Mouse (Mus musculus) liver, embryonic 16.5 days (tissue): ENCODE data around the gene Serpina6. TPM values are rescaled to one million over a fixed set of nuclear protein-coding genes. Genes with fewer than 3 reads are reported as not detected.
"Not testable (repeated sequence)": the region's sequence is repeated elsewhere in the genome, so short reads cannot be mapped to it uniquely, and the experiment has no call there.

Experiments used
- ATAC-seq: fragments of 200-750 bp; cut with Nextera tagmentation; 2 replicates; pipeline ENCODE4 v1.8.0; 2017; ENCODE audit warnings: low read depth, mild to moderate bottlenecking, moderate number of reproducible peaks, moderate library complexity
- H3K27ac ChIP-seq: fragments of 300-500 bp; sonication (generic); 2 replicates; pipeline ENCODE4 v1.5.1; 2014; ENCODE audit warnings: mild to moderate bottlenecking, low read length
- H3K27me3 ChIP-seq: fragments of 300-500 bp; sonication (generic); 2 replicates; pipeline ENCODE4 v1.6.1; 2014; ENCODE audit warnings: low read depth, low read length, mixed read lengths; ENCODE audit not compliant: control insufficient read depth, insufficient read depth
- H3K36me3 ChIP-seq: fragments of 300-500 bp; sonication (generic); 2 replicates; pipeline ENCODE4 v1.6.1; 2014; ENCODE audit warnings: mild to moderate bottlenecking; ENCODE audit not compliant: control insufficient read depth, insufficient read depth
- H3K4me1 ChIP-seq: fragments of 300-500 bp; sonication (generic); 2 replicates; pipeline ENCODE4 v1.6.1; 2014; ENCODE audit warnings: low read depth, low read length, mixed read lengths; ENCODE audit not compliant: control insufficient read depth
- H3K4me2 ChIP-seq: fragments of 300-500 bp; sonication (generic); 2 replicates; pipeline ENCODE4 v1.6.1; 2014; ENCODE audit warnings: low read depth, low read length, mixed read lengths
- H3K4me3 ChIP-seq: fragments of 300-500 bp; sonication (generic); 2 replicates; pipeline ENCODE4 v1.5.1; 2014; ENCODE audit warnings: low read depth, mild to moderate bottlenecking, low read length
- H3K9ac ChIP-seq: fragments of 300-500 bp; sonication (generic); 2 replicates; pipeline ENCODE4 v1.6.1; 2014; ENCODE audit warnings: low read depth, low read length
- H3K9me3 ChIP-seq: fragments of 300-500 bp; sonication (generic); replicated peaks from 2 replicates; pipeline ENCODE4 v1.6.1; 2016; ENCODE audit warnings: low read length; ENCODE audit not compliant: control insufficient read depth
- WGBS: fragments of 180-500 bp; shearing (Covaris S2); extraction: QIAGEN DNeasy Blood & Tissue Kit; methylation state at CpG from one replicate; pipeline ENCODE4 v1.1.7; 2014; ENCODE audit not compliant: insufficient replicate concordance; 5-methylcytosine and 5-hydroxymethylcytosine counted together
- polyA plus RNA-seq: library from polyadenylated mRNA; unstranded; fragments of >200 nt; fragmentation: Nextera tagmentation; extraction: Ambion mirVana; gene quantifications from 2 replicates; pipeline ENCODE4 v1.2.1, GENCODE M21; 2015

Gene Serpina6
- polyA plus RNA-seq, 1 experiment from 2014 or later, result 1,299 TPM

GRCm38 (mm10) chr12:103670344-103670743 is 13.3 kb upstream of the Serpina6 start:
- H3K9ac ChIP-seq, result no peak overlapping the region
- ATAC-seq, result no peak
- WGBS, result 54% methylated on average over 5 of the region's 5 CpGs

GRCm38 (mm10) chr12:103665286-103665685 is 8.3 kb upstream of the Serpina6 start:
- ATAC-seq, result no peak
- no peaks in the 10 kb centered on the region; the same call in 1 of the 2 replicates for H3K4me1 ChIP-seq
- no peak overlapping the region for H3K9ac ChIP-seq
- WGBS, result 59% methylated on average over 3 of the region's 3 CpGs
- H3K36me3 ChIP-seq, result no peaks in the 10 kb centered on the region
- no peaks in the 10 kb centered on the region for H3K9me3 ChIP-seq
- no peak overlapping the region for H3K27ac ChIP-seq
- H3K4me3 ChIP-seq, result no peak overlapping the region
- no peak overlapping the region for H3K4me2 ChIP-seq
- H3K27me3 ChIP-seq, result no peaks in the 10 kb centered on the region

More at GRCm38 (mm10) chr12:103670344-103670743, 13.3 kb upstream of the Serpina6 start:
- Histone ChIP-seq H3K27ac (no peak overlapping the region), H3K4me1 (no peaks in the 10 kb centered on the region; the same call in none of the 2 replicates), H3K4me3 (no peak overlapping the region), H3K27me3 (no peaks in the 10 kb centered on the region), H3K9me3 (no peaks in the 10 kb centered on the region), H3K4me2 (no peak overlapping the region), H3K36me3 (no peaks in the 10 kb centered on the region)

GRCm38 (mm10) chr12:103662053-103662452 is 5.0 kb upstream of the Serpina6 start:
- peak; percentile 71 for ATAC-seq
- H3K4me2 ChIP-seq, result not testable (repeated sequence)

GRCm38 (mm10) chr12:103660076-103660475 is 3.1 kb upstream of the Serpina6 start:
- Histone ChIP-seq H3K4me2 (no peak overlapping the region), H3K36me3 (no peaks in the 10 kb centered on the region), H3K4me3 (no peak overlapping the region), H3K4me1 (no peaks in the 10 kb centered on the region; the same call in none of the 2 replicates), H3K9ac (no peak overlapping the region), H3K27me3 (no peaks in the 10 kb centered on the region), H3K27ac (no peak overlapping the region), H3K9me3 (no peaks in the 10 kb centered on the region)
- WGBS, result 54% methylated on average over 5 of the region's 5 CpGs
- no peak for ATAC-seq

More at GRCm38 (mm10) chr12:103662053-103662452, 5.0 kb upstream of the Serpina6 start:
- H3K27me3 ChIP-seq, H3K27ac ChIP-seq, H3K4me3 ChIP-seq, H3K9me3 ChIP-seq, H3K36me3 ChIP-seq, H3K9ac ChIP-seq, H3K4me1 ChIP-seq: not testable (repeated sequence)

- H3K4me3 ChIP-seq, result no peak overlapping the region
- no peaks in the 10 kb centered on the region; the same call in none of the 2 replicates for H3K4me1 ChIP-seq
- no peak overlapping the region for H3K9ac ChIP-seq
- H3K4me2 ChIP-seq, result no peak overlapping the region
- no peak overlapping the region for H3K27ac ChIP-seq
- 38% methylated on average over 2 of the region's 2 CpGs for WGBS
- H3K27me3 ChIP-seq, result no peaks in the 10 kb centered on the region
- ATAC-seq, result no peak
- no peaks in the 10 kb centered on the region for H3K36me3 ChIP-seq
- H3K9me3 ChIP-seq, result no peaks in the 10 kb centered on the region
These were observed 2.2 kb upstream of the Serpina6 start for GRCm38 (mm10) chr12:103659171-103659570.

GRCm38 (mm10) chr12:103657991-103658390 is 979 bp upstream of the Serpina6 start:
- H3K9me3 ChIP-seq, result no peaks in the 10 kb centered on the region
- WGBS, result 47% methylated on average over 10 of the region's 10 CpGs
- no peaks in the 10 kb centered on the region for H3K27me3 ChIP-seq
- no peak overlapping the region for H3K4me3 ChIP-seq
- H3K27ac ChIP-seq, result peak overlapping the region; percentile 14; the same call in 1 of the 2 replicates
- ATAC-seq, result no peak
- no peaks in the 10 kb centered on the region for H3K36me3 ChIP-seq
- H3K4me1 ChIP-seq, result no peaks in the 10 kb centered on the region; the same call in none of the 2 replicates
- no peak overlapping the region for H3K4me2 ChIP-seq
- no peak overlapping the region for H3K9ac ChIP-seq

- 55% methylated on average over 7 of the region's 7 CpGs for WGBS
- H3K27me3 ChIP-seq, result no peaks in the 10 kb centered on the region
- no peaks in the 10 kb centered on the region for H3K36me3 ChIP-seq
- H3K4me2 ChIP-seq, result peak overlapping the region; percentile 46
- H3K9me3 ChIP-seq, result no peaks in the 10 kb centered on the region
- ATAC-seq, result peak; percentile 78
- H3K4me1 ChIP-seq, result no peaks in the 10 kb centered on the region; the same call in none of the 2 replicates
- peak overlapping the region; percentile 32 for H3K4me3 ChIP-seq
- peak overlapping the region; percentile 72 for H3K27ac ChIP-seq
- H3K9ac ChIP-seq, result peak overlapping the region; percentile 33
These were observed 1.6 kb downstream of the Serpina6 start for GRCm38 (mm10) chr12:103655123-103656044.

- no peaks in the 10 kb centered on the region for H3K9me3 ChIP-seq
- no peak overlapping the region for H3K9ac ChIP-seq
- H3K4me3 ChIP-seq, result no peak overlapping the region
- no peaks in the 10 kb centered on the region for H3K36me3 ChIP-seq
- 0 out of 2 replicates have a peak overlapping the region, but pooled peaks have one; percentile 46 for H3K4me2 ChIP-seq
- 70% methylated on average over 2 of the region's 2 CpGs for WGBS
- H3K27me3 ChIP-seq, result no peaks in the 10 kb centered on the region
- no peaks in the 10 kb centered on the region; the same call in 1 of the 2 replicates for H3K4me1 ChIP-seq
- no peak overlapping the region for H3K27ac ChIP-seq
- ATAC-seq, result no peak
These were observed 3.2 kb downstream of the Serpina6 start for GRCm38 (mm10) chr12:103653836-103654235.

GRCm38 (mm10) chr12:103646314-103646713 is 10.7 kb downstream of the Serpina6 start:
- Histone ChIP-seq H3K9ac (no peak overlapping the region), H3K27ac (no peak overlapping the region), H3K36me3 (no peaks in the 10 kb centered on the region), H3K9me3 (no peaks in the 10 kb centered on the region), H3K4me1 (no peaks in the 10 kb centered on the region), H3K4me3 (no peak overlapping the region), H3K4me2 (no peak overlapping the region), H3K27me3 (no peaks in the 10 kb centered on the region)
- ATAC-seq, result no peak
- WGBS, result 45% methylated on average over 2 of the region's 2 CpGs
